In the genomic region with DNA sequence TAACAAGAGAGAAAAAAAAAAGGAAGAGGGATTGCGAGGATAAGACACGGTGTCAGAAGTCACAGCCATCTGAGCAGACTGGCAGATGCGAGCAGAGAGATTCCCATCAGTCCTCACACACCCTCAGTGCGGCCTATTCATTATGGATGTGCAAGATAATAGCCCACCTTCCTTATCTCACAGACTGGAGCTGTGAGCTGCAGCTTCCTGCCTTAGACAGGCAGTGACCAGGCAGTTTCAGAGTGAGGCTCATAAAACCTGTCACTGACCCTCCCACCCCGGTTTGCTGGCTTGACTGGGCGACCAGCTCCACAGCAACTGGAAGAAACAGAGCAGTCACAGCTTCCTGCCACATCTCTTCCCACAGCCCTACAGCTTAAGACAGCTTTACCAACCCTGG, we compare ENCODE assay signal across 12 mouse cellular contexts.
DNase-seq lines count a peak whose midpoint lies in the region; ATAC-seq lines count a peak whose summit lies in the region.
"Had no signal": no experiment of that assay in that cellular context is flagged by ENCODE, and none has a peak within 500 bp of the region (broad histone marks: within the 10 kb centered on the region; RNA-seq: fewer than 3 reads in every experiment).

No protein-coding gene starts in this region.

- DNase-seq in midbrain, embryonic 11.5 days (ENCODE audit: low spot score, missing footprints): no peak
- peak; percentile 74 for DNase-seq in c-Kit-positive CD71-positive TER-119-positive erythroid progenitor cells, embryonic 14.5 days (ENCODE audit: low spot score)
- peak; percentile 24 for DNase-seq in retina, embryonic 14.5 days (ENCODE audit: low spot score)
- no peak for DNase-seq in layer of hippocampus, postnatal 14 days (ENCODE audit: low spot score in 2 of 2)
- no peak for DNase-seq in lung, postnatal 36 days
- DNase-seq: heart, postnatal 36 days; lung, adult 18-20 months had no signal

- peaks cover 7% of the 10 kb centered on the region; the same call in 1 of the 2 replicates for H3K4me1 ChIP-seq in midbrain, embryonic 11.5 days (ENCODE audit: control insufficient read depth, insufficient read depth, low read length)
- 0 out of 2 replicates have a peak, but pooled peaks cover 4% of the 10 kb centered on the region for H3K4me1 ChIP-seq in midbrain, embryonic 15.5 days
- no peaks in the 10 kb centered on the region for H3K4me1 ChIP-seq in intestine, embryonic 16.5 days (ENCODE audit: control insufficient read depth, insufficient read depth, low read length)

- 63% methylated on average over 6 of the region's 6 CpGs for WGBS in midbrain, embryonic 11.5 days
- WGBS in midbrain, embryonic 15.5 days: 51% methylated on average over 6 of the region's 6 CpGs
- WGBS in intestine, embryonic 16.5 days: 35% methylated on average over 6 of the region's 6 CpGs

- no peak overlapping the region for H3K9ac ChIP-seq in midbrain, embryonic 11.5 days (ENCODE audit: low read length)
- H3K9ac ChIP-seq in midbrain, embryonic 15.5 days: no peak overlapping the region
- H3K9ac ChIP-seq in intestine, embryonic 16.5 days (ENCODE audit: low read depth, low read length): no peak overlapping the region
- H3K9ac ChIP-seq: neural tube, embryonic 13.5 days had no signal

- H3K36me3 ChIP-seq in midbrain, embryonic 11.5 days (ENCODE audit: control insufficient read depth, insufficient read depth, low read length): no peaks in the 10 kb centered on the region
- H3K36me3 ChIP-seq in midbrain, embryonic 15.5 days (replicated peaks): no peaks in the 10 kb centered on the region
- H3K36me3 ChIP-seq in intestine, embryonic 16.5 days (ENCODE audit: control insufficient read depth, insufficient read depth, low read length): no peaks in the 10 kb centered on the region
- H3K36me3 ChIP-seq: neural tube, embryonic 13.5 days had no signal

- no peak overlapping the region for H3K4me3 ChIP-seq in midbrain, embryonic 11.5 days (ENCODE audit: low read depth, low read length)
- H3K4me3 ChIP-seq in midbrain, embryonic 15.5 days: no peak overlapping the region
- H3K4me3 ChIP-seq in intestine, embryonic 16.5 days (ENCODE audit: low read length): no peak overlapping the region
- H3K4me3 ChIP-seq: neural tube, embryonic 13.5 days had no signal

- H3K27me3 ChIP-seq in midbrain, embryonic 11.5 days (ENCODE audit: control insufficient read depth, insufficient read depth, low read length): no peaks in the 10 kb centered on the region
- H3K27me3 ChIP-seq in midbrain, embryonic 15.5 days (replicated peaks): no peaks in the 10 kb centered on the region
- no peaks in the 10 kb centered on the region for H3K27me3 ChIP-seq in intestine, embryonic 16.5 days (replicated peaks; ENCODE audit: control insufficient read depth, insufficient read depth, low read length)
- H3K27me3 ChIP-seq: neural tube, embryonic 13.5 days; Patski had no signal

- H3K9me3 ChIP-seq in midbrain, embryonic 11.5 days (ENCODE audit: control insufficient read depth, low read length): no peaks in the 10 kb centered on the region
- H3K9me3 ChIP-seq in midbrain, embryonic 15.5 days: no peaks in the 10 kb centered on the region
- H3K9me3 ChIP-seq in intestine, embryonic 16.5 days (ENCODE audit: control insufficient read depth, low read length): no peaks in the 10 kb centered on the region
- H3K9me3 ChIP-seq: neural tube, embryonic 13.5 days had no signal

- ATAC-seq in midbrain, embryonic 11.5 days (ENCODE audit: low FRiP score): peak; percentile 40; the same call in 1 of the 2 replicates
- no peak for ATAC-seq in midbrain, embryonic 15.5 days (replicated peaks)
- peak; percentile 65 for ATAC-seq in intestine, embryonic 16.5 days
- ATAC-seq in activated CD4-positive, CD25-positive, alpha-beta regulatory T cell, adult 4 months: no peak
- ATAC-seq: Patski had no signal

- no peak overlapping the region for H3K27ac ChIP-seq in midbrain, embryonic 11.5 days (ENCODE audit: low read depth, low read length)
- no peak overlapping the region for H3K27ac ChIP-seq in midbrain, embryonic 15.5 days
- H3K27ac ChIP-seq in intestine, embryonic 16.5 days (ENCODE audit: low read length): no peak overlapping the region
- H3K27ac ChIP-seq: neural tube, embryonic 13.5 days had no signal

- no peak overlapping the region for H3K4me2 ChIP-seq in midbrain, embryonic 11.5 days
- H3K4me2 ChIP-seq in midbrain, embryonic 15.5 days: no peak overlapping the region
- no peak overlapping the region for H3K4me2 ChIP-seq in intestine, embryonic 16.5 days (ENCODE audit: low read depth, low read length)
- H3K4me2 ChIP-seq: neural tube, embryonic 13.5 days had no signal

Comparison
In these comparisons a context has a peak if more than half of its experiments do, and no peak if none do; other contexts are left out.
1. ATAC-seq: peak in midbrain, embryonic 11.5 days (single experiment) and intestine, embryonic 16.5 days (single experiment); none in midbrain, embryonic 15.5 days (single experiment) and activated CD4-positive, CD25-positive, alpha-beta regulatory T cell, adult 4 months (single experiment).
2. DNase-seq: peak in c-Kit-positive CD71-positive TER-119-positive erythroid progenitor cells, embryonic 14.5 days (single experiment) and retina, embryonic 14.5 days (single experiment); none in midbrain, embryonic 11.5 days (single experiment), layer of hippocampus, postnatal 14 days (0 of 2) and lung, postnatal 36 days (single experiment).